ENCODE assay signal across 8 mouse cellular contexts in genomic region chr14:67541271-67541711, GRCm38 (mm10).
DNase-seq lines count a peak whose midpoint lies in the region; ATAC-seq and TF ChIP-seq lines count a peak whose summit lies in the region.

No protein-coding gene starts in this region.

- DNase-seq in limb, embryonic 10.5 days (ENCODE audit: low spot score), result no peak
- DNase-seq in gastrocnemius, adult 18-20 months (ENCODE audit: low spot score), result peak; percentile 44
- DNase-seq in layer of hippocampus, adult 18-20 months (ENCODE audit: low spot score in 2 of 2), result peak; percentile 47 to 62
- no peak for DNase-seq in thymus, adult 2 months

- no peak for TF ChIP-seq CTCF in thymus, adult 2 months (IDR thresholded peaks at IDR 0.05; ENCODE audit: borderline replicate concordance, control insufficient read depth, extremely low read depth, insufficient read depth, low read length, poor library complexity)

- H3K4me2 ChIP-seq in limb, embryonic 12.5 days, result no peak overlapping the region
- H3K4me2 ChIP-seq in neural tube, embryonic 15.5 days, result no peak overlapping the region
- H3K4me2 ChIP-seq in kidney, embryonic 16.5 days (replicated peaks; ENCODE audit: low read depth, low read length), result no peak overlapping the region

- no peaks in the 10 kb centered on the region for H3K36me3 ChIP-seq in limb, embryonic 12.5 days
- peaks cover 4% of the 10 kb centered on the region; the same call in 1 of the 2 replicates for H3K36me3 ChIP-seq in limb, embryonic 10.5 days
- no peaks in the 10 kb centered on the region for H3K36me3 ChIP-seq in neural tube, embryonic 15.5 days
- H3K36me3 ChIP-seq in kidney, embryonic 16.5 days (ENCODE audit: insufficient read depth, low read length), result no peaks in the 10 kb centered on the region
- no peaks in the 10 kb centered on the region for H3K36me3 ChIP-seq in thymus, adult 2 months (ENCODE audit: control insufficient read depth, insufficient read depth, low read length)

- no peak for TF ChIP-seq POLR2A in thymus, adult 2 months (IDR thresholded peaks at IDR 0.05; ENCODE audit: control insufficient read depth, extremely low read depth, insufficient read depth, low read length, poor library complexity)

- H3K4me3 ChIP-seq in limb, embryonic 12.5 days (replicated peaks), result no peak overlapping the region
- no peak overlapping the region for H3K4me3 ChIP-seq in limb, embryonic 10.5 days
- no peak overlapping the region for H3K4me3 ChIP-seq in neural tube, embryonic 15.5 days (replicated peaks)
- no peak overlapping the region for H3K4me3 ChIP-seq in kidney, embryonic 16.5 days (ENCODE audit: low read length)
- no peak overlapping the region for H3K4me3 ChIP-seq in thymus, adult 2 months (ENCODE audit: control insufficient read depth, insufficient read depth, low read length)

- 48% methylated on average over 4 of the region's 4 CpGs for WGBS in limb, embryonic 12.5 days
- WGBS in limb, embryonic 10.5 days, result 71% methylated on average over 4 of the region's 4 CpGs
- 7% methylated on average over 4 of the region's 4 CpGs for WGBS in neural tube, embryonic 15.5 days
- WGBS in kidney, embryonic 16.5 days, result 52% methylated on average over 4 of the region's 4 CpGs
- WGBS in thymus, adult 2 months, result 88% methylated on average over 4 of the region's 4 CpGs

- H3K9ac ChIP-seq in limb, embryonic 12.5 days (replicated peaks), result no peak overlapping the region
- no peak overlapping the region for H3K9ac ChIP-seq in neural tube, embryonic 15.5 days (replicated peaks)
- no peak overlapping the region for H3K9ac ChIP-seq in kidney, embryonic 16.5 days (replicated peaks; ENCODE audit: low read length)

- H3K27ac ChIP-seq in limb, embryonic 12.5 days, result peak overlapping the region; percentile 8; the same call in 1 of the 2 replicates
- H3K27ac ChIP-seq in limb, embryonic 10.5 days, result no peak overlapping the region
- peak overlapping the region; percentile 72 for H3K27ac ChIP-seq in neural tube, embryonic 15.5 days (replicated peaks)
- H3K27ac ChIP-seq in kidney, embryonic 16.5 days (ENCODE audit: low read length), result no peak overlapping the region
- no peak overlapping the region for H3K27ac ChIP-seq in thymus, adult 2 months (ENCODE audit: control insufficient read depth, insufficient read depth, low read length)

- H3K4me1 ChIP-seq in limb, embryonic 12.5 days (replicated peaks), result peaks cover 29% of the 10 kb centered on the region
- peaks cover 28% of the 10 kb centered on the region for H3K4me1 ChIP-seq in limb, embryonic 10.5 days
- H3K4me1 ChIP-seq in neural tube, embryonic 15.5 days, result peaks cover 27% of the 10 kb centered on the region
- no peaks in the 10 kb centered on the region for H3K4me1 ChIP-seq in kidney, embryonic 16.5 days (ENCODE audit: insufficient read depth, low read length)
- no peaks in the 10 kb centered on the region for H3K4me1 ChIP-seq in thymus, adult 2 months (replicated peaks; ENCODE audit: control insufficient read depth, insufficient read depth, low read length)

- no peaks in the 10 kb centered on the region for H3K27me3 ChIP-seq in limb, embryonic 12.5 days
- no peaks in the 10 kb centered on the region for H3K27me3 ChIP-seq in limb, embryonic 10.5 days (ENCODE audit: low read depth, poor library complexity, severe bottlenecking)
- no peaks in the 10 kb centered on the region for H3K27me3 ChIP-seq in neural tube, embryonic 15.5 days (replicated peaks)
- no peaks in the 10 kb centered on the region for H3K27me3 ChIP-seq in kidney, embryonic 16.5 days (ENCODE audit: insufficient read depth, low read length)
- no peaks in the 10 kb centered on the region for H3K27me3 ChIP-seq in thymus, adult 2 months (ENCODE audit: control insufficient read depth, insufficient read depth, low read length)

- ATAC-seq in limb, embryonic 12.5 days (ENCODE audit: insufficient number of reproducible peaks, insufficient read depth, low FRiP score, low TSS enrichment, low read depth), result no peak; the same call in 1 of the 2 replicates
- 0 out of 2 replicates have a peak, but pooled peaks have one; percentile 62 for ATAC-seq in neural tube, embryonic 15.5 days (ENCODE audit: low FRiP score)
- no peak for ATAC-seq in inflammation-experienced regulatory T-cells, adult 6 months
- ATAC-seq in kidney, embryonic 16.5 days (ENCODE audit: low FRiP score, low TSS enrichment), result no peak

- H3K9me3 ChIP-seq in limb, embryonic 12.5 days, result peaks cover 15% of the 10 kb centered on the region
- H3K9me3 ChIP-seq in limb, embryonic 10.5 days (replicated peaks), result peaks cover 5% of the 10 kb centered on the region; the same call in 1 of the 2 replicates
- H3K9me3 ChIP-seq in neural tube, embryonic 15.5 days (replicated peaks), result peaks cover 8% of the 10 kb centered on the region; the same call in 1 of the 2 replicates
- H3K9me3 ChIP-seq in kidney, embryonic 16.5 days (ENCODE audit: low read length), result peaks cover 15% of the 10 kb centered on the region

Comparison
In these comparisons a context has a peak if more than half of its experiments do, and no peak if none do; other contexts are left out.
1. H3K27ac ChIP-seq: peak in limb, embryonic 12.5 days (single experiment) and neural tube, embryonic 15.5 days (single experiment); none in limb, embryonic 10.5 days (single experiment), kidney, embryonic 16.5 days (single experiment) and thymus, adult 2 months (single experiment).
2. DNase-seq: peak in gastrocnemius, adult 18-20 months (single experiment) and layer of hippocampus, adult 18-20 months (2 of 2); none in limb, embryonic 10.5 days (single experiment) and thymus, adult 2 months (single experiment).